Mouse (Mus musculus) intestine, postnatal 0 days (tissue): Measurements from ENCODE around the gene Syne2. TPM values are rescaled to one million over a fixed set of nuclear protein-coding genes. Genes with fewer than 3 reads are reported as not detected.

ENCODE experiments used
- ATAC-seq: fragments of 200-750 bp; cut with Nextera tagmentation; 2 replicates; pipeline ENCODE4 v1.8.0; 2017; ENCODE audit warnings: mild to moderate bottlenecking, moderate TSS enrichment, moderate library complexity
- H3K27ac ChIP-seq: fragments of 300-500 bp; sonication (generic); 2 replicates; pipeline ENCODE4 v1.5.1; 2014; ENCODE audit warnings: mild to moderate bottlenecking, low read depth, low read length, moderate library complexity
- H3K27me3 ChIP-seq: fragments of 300-500 bp; sonication (generic); replicated peaks from 2 replicates; pipeline ENCODE4 v1.6.1; 2014; ENCODE audit warnings: low read length, mixed read lengths; ENCODE audit not compliant: control insufficient read depth, insufficient read depth
- H3K36me3 ChIP-seq: fragments of 300-500 bp; sonication (generic); 2 replicates; pipeline ENCODE4 v1.6.1; 2014; ENCODE audit warnings: mild to moderate bottlenecking, moderate library complexity; ENCODE audit not compliant: control insufficient read depth, insufficient read depth
- H3K4me1 ChIP-seq: fragments of 300-500 bp; sonication (generic); replicated peaks from 2 replicates; pipeline ENCODE4 v1.6.1; 2014; ENCODE audit warnings: antibody characterized with exemption, low read length, mixed read lengths; ENCODE audit not compliant: control insufficient read depth, insufficient read depth
- H3K4me2 ChIP-seq: fragments of 300-500 bp; sonication (generic); replicated peaks from 2 replicates; pipeline ENCODE4 v1.6.1; 2014; ENCODE audit warnings: low read depth, mild to moderate bottlenecking, moderate library complexity
- H3K4me3 ChIP-seq: fragments of 300-500 bp; sonication (generic); 2 replicates; pipeline ENCODE4 v1.5.1; 2014; ENCODE audit warnings: low read depth, low read length
- H3K9ac ChIP-seq: fragments of 300-500 bp; sonication (generic); 2 replicates; pipeline ENCODE4 v1.6.1; 2014; ENCODE audit warnings: mild to moderate bottlenecking, low read depth, low read length
- H3K9me3 ChIP-seq: fragments of 300-500 bp; sonication (generic); 2 replicates; pipeline ENCODE4 v1.6.1; 2016; ENCODE audit warnings: mixed run types; ENCODE audit not compliant: control insufficient read depth
- CTCF ChIP-seq: sonication (generic); IDR thresholded peaks from 2 replicates; pipeline ENCODE4 v1.5.1; 2016; ENCODE audit warnings: low read depth, mild to moderate bottlenecking, control low read depth, antibody characterized with exemption, moderate library complexity
- WGBS: fragments of 180-500 bp; shearing (Covaris S2); extraction: QIAGEN DNeasy Blood & Tissue Kit; methylation state at CpG from one replicate; pipeline ENCODE4 v1.1.7; 2014; 5-methylcytosine and 5-hydroxymethylcytosine counted together
- polyA plus RNA-seq: library from polyadenylated mRNA; unstranded; fragments of >200 nt; fragmentation: Nextera tagmentation; extraction: Ambion mirVana; gene quantifications from 2 replicates; pipeline ENCODE4 v1.2.1, GENCODE M21; 2015

Gene Syne2
- polyA plus RNA-seq, 1 experiment from 2014 or later, result 14.5 TPM

DNA sequence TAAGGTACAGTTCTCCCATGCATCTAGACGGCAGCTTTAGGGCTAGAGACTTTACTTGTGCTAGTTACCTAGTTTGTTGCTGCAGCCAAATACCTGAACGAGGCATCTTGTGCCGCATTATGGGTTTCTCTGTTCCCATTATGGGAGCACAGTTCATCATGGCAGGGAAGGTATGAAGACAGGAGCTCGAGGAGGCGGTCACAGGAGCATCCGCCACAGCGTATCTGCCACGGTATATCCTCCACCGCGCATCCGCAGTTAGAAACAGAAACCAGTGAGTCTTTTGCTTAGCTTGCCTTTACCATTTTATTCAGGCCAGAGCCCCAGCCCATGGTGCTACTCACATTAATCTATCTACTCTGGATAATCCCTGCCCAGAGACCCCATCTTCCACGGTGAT, 70.8 kb downstream of the Syne2 start:
- no peak for ATAC-seq
- no peaks in the 10 kb centered on the region for H3K4me1 ChIP-seq
- peaks cover 21% of the 10 kb centered on the region for H3K36me3 ChIP-seq
- no peaks in the 10 kb centered on the region for H3K9me3 ChIP-seq
- H3K27ac ChIP-seq, result no peak overlapping the region
- H3K4me3 ChIP-seq, result no peak overlapping the region
- WGBS, result 93% methylated on average over 12 of the region's 12 CpGs
- H3K27me3 ChIP-seq, result no peaks in the 10 kb centered on the region
- TF ChIP-seq CTCF, result no peak
- no peak overlapping the region for H3K4me2 ChIP-seq
- H3K9ac ChIP-seq, result no peak overlapping the region

DNA sequence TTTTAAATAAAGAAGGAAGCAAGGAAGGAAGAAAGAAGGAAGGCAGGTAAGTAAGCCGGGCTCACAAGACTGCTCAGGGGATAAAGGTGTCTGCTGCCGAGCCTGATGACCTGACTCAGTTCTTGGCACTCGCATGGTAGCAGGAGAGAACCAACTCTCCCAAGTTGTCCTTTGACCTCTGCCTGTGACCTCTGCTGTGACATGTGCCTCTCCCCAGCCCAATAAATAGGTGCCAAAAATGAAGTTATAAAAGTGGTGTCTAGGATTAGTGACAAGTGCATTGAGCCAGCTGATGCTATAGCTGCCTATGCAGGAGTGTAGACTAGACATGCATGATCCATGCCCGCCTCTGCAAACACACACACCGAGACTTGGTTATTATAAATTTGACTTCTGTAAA, 73.3 kb downstream of the Syne2 start:
- Histone ChIP-seq H3K9me3 (no peaks in the 10 kb centered on the region), H3K9ac (no peak overlapping the region), H3K4me2 (no peak overlapping the region), H3K4me1 (no peaks in the 10 kb centered on the region), H3K36me3 (peaks cover 16% of the 10 kb centered on the region), H3K4me3 (no peak overlapping the region), H3K27me3 (no peaks in the 10 kb centered on the region), H3K27ac (no peak overlapping the region)
- WGBS, result 86% methylated on average over 5 of the region's 5 CpGs
- no peak for ATAC-seq
- no peak for TF ChIP-seq CTCF

DNA sequence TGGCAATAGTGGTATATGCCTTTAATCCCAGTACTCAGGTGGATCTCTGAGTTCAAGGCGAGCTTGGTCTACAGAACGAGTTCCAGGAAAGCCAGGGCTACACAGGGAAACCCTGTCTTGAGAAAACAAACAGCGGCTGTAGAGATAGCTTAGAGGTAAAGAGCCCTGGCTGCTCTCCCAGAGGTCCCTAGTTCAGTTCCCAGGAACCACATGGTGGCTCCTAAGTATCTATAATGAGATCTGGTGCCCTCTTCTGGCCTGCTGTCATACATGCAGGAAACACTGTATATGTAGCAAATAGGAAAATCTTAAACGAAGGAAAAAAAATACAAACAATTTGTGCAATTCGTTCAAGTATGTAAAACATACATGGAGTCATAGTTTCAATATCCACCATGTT, 75.5 kb downstream of the Syne2 start:
- 77% methylated on average over 5 of the region's 5 CpGs for WGBS

DNA sequence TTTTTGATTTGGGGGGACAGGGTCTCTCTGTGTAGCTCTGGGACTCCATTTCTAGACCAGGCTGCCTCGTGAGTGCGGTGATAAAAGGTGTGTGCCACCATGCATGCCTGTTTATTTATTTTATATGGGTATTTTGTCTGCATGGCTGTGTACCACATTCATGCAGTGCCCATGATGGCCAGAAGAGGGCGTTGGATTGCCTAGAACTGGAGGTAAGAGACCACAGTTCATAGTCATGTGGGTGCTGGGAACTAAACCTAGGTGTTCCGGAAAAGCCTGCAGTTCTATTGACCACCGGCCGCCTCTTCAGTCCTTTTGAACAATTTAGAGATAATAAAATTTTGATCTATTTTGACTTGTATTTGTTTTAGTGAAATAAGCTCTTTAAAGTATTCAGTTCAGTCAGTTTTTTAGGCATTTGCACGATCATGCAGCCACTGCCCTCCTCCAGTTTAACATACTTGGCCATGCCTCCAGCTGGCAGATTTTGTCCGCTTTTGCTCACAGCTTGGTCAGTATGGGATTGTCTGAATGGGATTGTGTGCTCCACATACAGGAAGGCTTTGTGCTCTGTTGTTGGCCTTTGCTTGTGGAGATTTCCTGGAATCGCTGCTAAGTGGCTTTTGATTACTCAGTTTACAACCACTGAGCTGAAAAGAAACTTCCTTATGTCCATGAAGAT, 76.5 kb downstream of the Syne2 start:
- 71% methylated on average over 9 of the region's 9 CpGs for WGBS
- Histone ChIP-seq H3K4me2 (no peak overlapping the region), H3K9ac (no peak overlapping the region), H3K4me3 (no peak overlapping the region), H3K36me3 (peaks cover 9% of the 10 kb centered on the region; the same call in 1 of the 2 replicates), H3K27me3 (no peaks in the 10 kb centered on the region), H3K9me3 (no peaks in the 10 kb centered on the region), H3K27ac (no peak overlapping the region), H3K4me1 (no peaks in the 10 kb centered on the region)
- ATAC-seq, result 0 out of 2 replicates have a peak, but pooled peaks have one; percentile 19
- TF ChIP-seq CTCF, result peak; percentile 61

More for the DNA sequence above, 75.5 kb downstream of the Syne2 start:
- TF ChIP-seq CTCF, result peak; percentile 73
- Histone ChIP-seq H3K4me3 (no peak overlapping the region), H3K27me3 (no peaks in the 10 kb centered on the region), H3K9me3 (no peaks in the 10 kb centered on the region), H3K36me3 (peaks cover 12% of the 10 kb centered on the region), H3K9ac (no peak overlapping the region), H3K4me1 (no peaks in the 10 kb centered on the region), H3K4me2 (no peak overlapping the region), H3K27ac (no peak overlapping the region)
- ATAC-seq, result no peak

DNA sequence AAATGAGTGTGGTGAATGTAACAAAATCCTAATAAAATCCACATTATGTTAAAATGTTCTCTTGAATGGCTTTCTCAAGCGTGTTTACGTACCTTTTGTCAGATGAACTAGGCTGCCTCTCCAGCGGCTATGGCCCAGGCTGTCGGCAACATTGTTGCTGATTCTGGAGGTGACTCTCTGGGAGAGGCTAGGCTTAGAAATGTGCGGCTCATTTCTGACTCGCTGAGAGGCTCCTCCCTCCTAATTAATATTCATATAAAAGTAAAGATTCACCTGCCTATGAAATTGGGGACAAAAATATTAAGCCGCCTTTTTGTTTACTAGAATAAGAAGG, 77.0 kb downstream of the Syne2 start:
- no peak for ATAC-seq
- Histone ChIP-seq H3K36me3 (peaks cover 9% of the 10 kb centered on the region; the same call in 1 of the 2 replicates), H3K27me3 (no peaks in the 10 kb centered on the region), H3K9ac (no peak overlapping the region), H3K4me1 (no peaks in the 10 kb centered on the region), H3K9me3 (no peaks in the 10 kb centered on the region), H3K4me2 (no peak overlapping the region), H3K4me3 (no peak overlapping the region), H3K27ac (no peak overlapping the region)
- TF ChIP-seq CTCF, result no peak
- 78% methylated on average over 7 of the region's 7 CpGs for WGBS

GRCm38 (mm10) chr12:75897793-75898192, 79.9 kb downstream of the Syne2 start:
- WGBS, result 89% methylated on average over 7 of the region's 7 CpGs
- H3K4me3 ChIP-seq, result no peak overlapping the region
- no peak for ATAC-seq
- H3K4me1 ChIP-seq, result no peaks in the 10 kb centered on the region
- no peak overlapping the region for H3K9ac ChIP-seq
- no peak overlapping the region for H3K27ac ChIP-seq
- no peak for TF ChIP-seq CTCF
- no peak overlapping the region for H3K4me2 ChIP-seq
- H3K9me3 ChIP-seq, result no peaks in the 10 kb centered on the region
- H3K27me3 ChIP-seq, result no peaks in the 10 kb centered on the region
- 0 out of 2 replicates have a peak, but pooled peaks cover 5% of the 10 kb centered on the region for H3K36me3 ChIP-seq
